Mouse (Mus musculus) CD4-positive, CD25-positive, alpha-beta regulatory T cell, adult 2 months (primary cell): ENCODE data around the gene Uqcrh.

Source experiments
- DNase-seq: peaks from one replicate; pipeline ENCODE4 v3.0.0-alpha.2; 2012; ENCODE audit warnings: low read depth, low spot score

Gene Uqcrh

GRCm38 (mm10) chr4:116074861-116075620, at the start of gene Uqcrh, which contains the start of gene Lrrc41:
Gene Uqcrh (minus strand): TSS chr4:116075071.
Gene Lrrc41 (plus strand): TSS chr4:116075269.
- peak; percentile 97 for DNase-seq

DNA sequence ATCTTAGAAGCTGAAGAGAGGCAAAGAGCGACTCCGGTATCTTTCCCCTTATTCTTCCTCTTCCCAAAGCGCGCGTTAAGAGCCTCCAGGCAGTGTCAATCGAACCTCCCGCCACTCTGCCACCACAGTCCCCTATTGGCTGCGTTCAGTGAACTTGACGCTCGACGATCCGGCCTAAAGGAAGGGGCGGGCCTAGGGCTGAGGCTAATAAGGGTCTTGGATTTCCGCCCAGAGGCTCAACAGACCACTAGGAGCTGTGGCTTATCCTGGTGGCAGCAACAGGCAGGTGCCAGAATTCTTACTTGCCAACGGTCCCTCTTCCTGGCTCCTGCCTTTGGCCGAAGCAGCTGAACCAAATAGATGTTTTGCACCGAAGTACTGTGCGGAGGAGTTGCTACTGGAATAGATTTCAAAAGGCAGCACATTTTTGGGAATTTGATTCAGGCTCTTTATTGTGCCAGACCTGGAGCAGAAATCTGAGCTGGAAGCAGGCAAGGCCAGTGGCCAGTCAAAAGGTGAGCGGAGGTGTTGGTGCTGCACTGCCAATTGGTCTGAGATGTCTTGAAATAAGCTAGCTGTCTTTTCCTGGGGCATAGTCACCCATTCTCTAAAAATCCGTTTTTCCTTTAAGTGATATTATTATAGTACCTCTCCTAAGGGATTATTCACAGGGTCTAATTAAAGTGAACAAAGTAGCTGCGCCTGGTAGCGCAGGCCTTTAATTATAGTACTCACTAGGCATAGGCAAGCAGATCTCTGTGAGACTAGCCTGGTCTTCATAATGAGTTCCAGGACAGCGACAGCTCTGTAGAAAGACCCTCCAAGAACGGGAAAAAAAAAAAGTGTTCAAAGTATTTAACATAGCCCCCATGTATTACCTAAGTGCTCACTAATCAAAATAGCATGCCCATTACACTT, 49.0 kb upstream of the Uqcrh start, which contains the start of the genes Rad54l and Pomgnt1:
Gene Rad54l, minus strand, starts transcription at position 89 of the 918 bp plus-strand sequence.
Gene Pomgnt1, plus strand, starts transcription at position 239 of the 918 bp plus-strand sequence.
- peak; percentile 83 for DNase-seq

DNA sequence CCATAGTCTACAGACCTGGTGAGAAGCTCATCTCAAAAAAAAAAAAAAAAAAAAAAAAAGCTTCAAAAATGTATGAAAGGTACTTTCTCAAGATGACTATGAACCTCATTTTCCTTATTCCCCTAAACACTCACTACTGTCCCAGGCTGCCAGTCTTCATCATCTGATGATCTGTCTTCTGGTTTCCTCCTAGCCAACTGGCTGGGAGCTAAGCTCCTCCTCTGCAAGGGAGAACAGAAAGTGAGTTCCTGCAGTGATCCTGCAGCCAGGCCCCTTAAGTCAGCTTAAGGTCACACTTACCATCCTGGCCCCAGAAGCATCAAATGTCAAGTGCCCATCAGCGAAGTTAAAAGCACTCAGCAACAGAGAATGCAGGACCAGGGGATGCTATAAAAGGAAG, 47.9 kb upstream of the Uqcrh start:
- peak; percentile 12 for DNase-seq

DNA sequence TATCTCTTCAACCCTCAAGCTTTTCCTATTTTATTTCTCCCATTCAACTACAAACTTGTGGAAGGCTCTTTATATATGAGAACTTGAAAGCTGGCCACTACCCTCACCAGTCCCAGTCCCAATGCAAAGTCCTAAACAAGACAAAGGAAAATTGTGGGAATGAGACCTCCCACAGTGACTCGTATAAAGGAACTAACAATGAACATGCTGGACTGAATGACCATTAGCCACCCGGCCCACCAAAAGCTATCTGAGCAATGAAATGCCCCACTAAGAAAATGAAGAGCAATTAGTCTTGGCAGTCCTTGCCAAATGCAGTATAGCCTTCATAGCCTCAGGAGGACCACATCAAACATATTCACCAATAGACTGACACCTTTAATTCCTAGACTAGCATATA, 36.6 kb upstream of the Uqcrh start:
- no peak for DNase-seq

DNA sequence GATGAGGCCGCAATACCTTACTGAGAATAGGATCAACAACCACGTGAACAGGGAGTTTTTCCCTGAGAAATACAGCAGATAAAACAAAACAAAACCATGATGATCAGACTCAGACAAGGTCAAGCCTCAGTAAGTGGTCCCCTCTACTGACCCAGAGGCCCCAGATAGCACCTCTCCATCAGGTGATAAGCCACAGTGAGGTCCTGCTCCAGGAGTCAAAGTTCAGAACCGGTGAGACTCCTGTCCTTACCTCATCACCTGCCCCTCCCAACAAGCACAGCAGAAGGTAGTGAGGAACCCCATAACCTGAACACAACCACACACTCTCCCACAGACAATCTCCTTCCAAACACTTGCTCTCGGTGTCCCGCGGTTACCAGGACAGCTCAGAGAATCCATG, 35.8 kb upstream of the Uqcrh start:
- DNase-seq = no peak

DNA sequence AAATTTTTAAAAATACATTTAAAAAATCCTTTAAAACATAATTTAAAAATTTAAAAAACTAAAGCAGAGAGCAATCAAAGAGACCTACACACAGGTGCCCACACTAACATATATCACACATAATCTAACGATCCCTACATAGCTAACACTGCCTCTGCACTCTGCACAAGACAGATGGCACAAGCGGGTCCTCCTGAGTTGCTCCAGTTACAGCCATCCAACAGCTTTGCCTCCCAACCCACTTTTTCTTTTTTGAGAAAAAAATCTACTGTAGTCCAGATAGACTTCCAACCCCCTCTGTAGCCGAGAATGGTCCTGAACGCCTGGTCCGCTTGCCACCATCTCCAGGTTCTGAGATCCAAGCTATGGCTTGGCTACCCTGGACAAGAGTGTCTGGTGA, 30.4 kb upstream of the Uqcrh start:
- DNase-seq = no peak

GRCm38 (mm10) chr4:116100959-116101358, 26.1 kb upstream of the Uqcrh start:
- no peak for DNase-seq

- no peak for DNase-seq
These were observed 22.3 kb upstream of the Uqcrh start for GRCm38 (mm10) chr4:116097211-116097610.

- DNase-seq = no peak
These were observed 21.4 kb upstream of the Uqcrh start for GRCm38 (mm10) chr4:116096291-116096690.

- no peak for DNase-seq
These were observed 13.8 kb upstream of the Uqcrh start for GRCm38 (mm10) chr4:116088510-116089249.

DNA sequence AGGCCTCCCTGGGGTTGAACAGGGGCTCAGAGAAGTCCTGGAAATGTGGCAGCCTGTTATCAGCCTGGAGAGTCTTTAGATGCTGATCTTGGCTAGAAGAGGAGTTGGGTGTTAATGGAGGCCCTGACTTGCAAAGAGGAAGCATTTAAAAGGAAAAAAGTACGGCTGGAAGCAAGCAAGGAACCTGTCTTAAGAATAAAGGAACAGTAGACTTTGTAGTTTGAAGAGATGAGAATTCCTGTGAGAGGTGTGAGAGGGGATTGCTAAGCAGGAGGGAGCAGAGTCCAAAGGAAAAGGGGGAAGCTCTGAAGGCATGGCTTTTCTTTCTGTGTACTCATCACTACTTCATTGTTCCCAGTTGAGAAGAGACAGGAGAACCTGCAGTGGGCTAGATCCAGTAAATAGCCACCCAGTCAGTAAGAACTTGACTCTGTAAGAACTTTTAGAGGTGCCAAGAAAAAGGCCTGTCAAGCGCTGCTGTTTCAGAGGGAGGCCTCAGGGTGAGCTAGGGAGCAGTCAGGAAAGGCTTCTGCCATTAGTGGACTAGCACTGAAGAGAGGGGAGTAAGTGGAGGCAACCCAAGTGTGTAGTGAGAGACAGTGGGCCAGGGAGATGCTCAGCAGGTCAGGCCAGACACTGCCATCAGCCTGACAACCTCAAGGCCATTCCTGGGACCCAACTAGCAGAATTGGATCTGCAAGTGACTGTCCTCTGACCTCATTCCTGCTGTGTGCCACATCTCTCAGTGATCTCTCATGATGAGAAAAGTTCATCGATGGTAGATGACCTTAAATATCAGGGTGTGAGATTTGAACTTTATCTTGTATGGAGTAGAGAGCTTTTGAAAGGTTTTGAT, 2.6 kb upstream of the Uqcrh start:
- DNase-seq = peak; percentile 8

GRCm38 (mm10) chr4:116076369-116077231, 1.7 kb upstream of the Uqcrh start:
- DNase-seq = peak; percentile 34

GRCm38 (mm10) chr4:116075631-116076368, 929 bp upstream of the Uqcrh start:
- peak; percentile 76 for DNase-seq

GRCm38 (mm10) chr4:116074145-116074675, 661 bp downstream of the Uqcrh start:
- DNase-seq = peak; percentile 70

DNA sequence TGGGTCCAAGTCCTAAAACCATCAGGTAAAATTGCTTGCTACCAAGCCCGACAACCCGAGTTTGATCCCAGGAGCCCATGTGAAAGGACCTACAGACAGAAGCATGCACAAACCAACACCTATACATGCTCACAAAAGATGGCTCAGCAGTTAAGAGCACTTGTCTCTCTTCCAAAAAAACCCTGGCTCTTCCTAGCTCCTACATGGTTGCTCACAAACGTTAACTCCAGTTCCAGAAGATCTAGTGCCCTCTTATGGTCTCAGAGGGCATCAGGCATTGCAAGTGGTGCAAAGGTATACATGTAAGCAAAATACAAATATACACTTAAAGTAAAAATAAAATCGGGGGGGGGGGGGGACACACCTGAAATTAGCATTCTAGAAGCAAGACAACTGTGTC, 1.7 kb downstream of the Uqcrh start:
- DNase-seq = peak; percentile 53

GRCm38 (mm10) chr4:116070116-116070515, 4.8 kb downstream of the Uqcrh start:
- DNase-seq = no peak

DNA sequence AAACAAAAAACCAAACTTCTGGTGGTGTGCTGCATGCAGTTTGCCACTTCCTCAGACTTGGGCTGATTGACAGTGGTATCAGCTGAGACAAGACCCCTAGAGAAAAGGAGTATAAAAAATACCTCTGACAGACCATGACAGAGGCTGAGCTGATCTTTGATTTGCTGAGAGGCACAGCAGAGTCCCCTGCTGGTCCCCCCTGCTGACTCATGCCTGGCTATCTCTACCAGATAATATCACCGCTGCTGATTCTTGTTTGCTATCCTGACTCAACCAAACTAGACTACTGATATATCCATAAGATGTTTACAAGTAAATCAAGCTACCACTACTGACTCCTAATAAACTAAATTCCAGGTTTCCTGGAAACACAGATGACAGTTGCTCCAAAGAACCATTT, 11.0 kb downstream of the Uqcrh start:
- DNase-seq = no peak

GRCm38 (mm10) chr4:116059012-116059726, 15.7 kb downstream of the Uqcrh start:
- no peak for DNase-seq
